Mouse (Mus musculus) myocyte (in vitro differentiated cells): Measurements from ENCODE around the gene Sema4a.
A peak's percentile ranks its signal among the peaks of the same experiment; 100 is the strongest.

Experiments used
- CEBPB ChIP-seq: IDR thresholded peaks from 2 replicates; pipeline ENCODE4 v1.6.1; 2011; ENCODE audit warnings: mild to moderate bottlenecking, moderate library complexity; ENCODE audit not compliant: poor library complexity, insufficient read depth, severe bottlenecking
- E2F4 ChIP-seq: IDR thresholded peaks from one replicate; pipeline ENCODE4 v1.6.1; 2011; ENCODE audit warnings: mild to moderate bottlenecking, control low read depth, moderate library complexity; ENCODE audit not compliant: insufficient read depth
- MAX ChIP-seq: IDR thresholded peaks from one replicate; pipeline ENCODE4 v1.6.1; 2011; ENCODE audit warnings: low read depth, mild to moderate bottlenecking, control low read depth
- MYOG ChIP-seq, 3 experiments: IDR thresholded peaks; one replicate each; pipeline ENCODE4 v1.6.1; 2011; ENCODE audit warnings: control low read depth in 2 of 3, low read depth in 2 of 3, mild to moderate bottlenecking in 2 of 3; ENCODE audit not compliant: insufficient read length in 2 of 3, control insufficient read depth in 1 of 3, insufficient read depth in 1 of 3
- POLR2A ChIP-seq: IDR thresholded peaks from one replicate; pipeline ENCODE4 v1.6.1; 2011; ENCODE audit warnings: low read depth, mild to moderate bottlenecking, control low read depth, moderate library complexity; ENCODE audit not compliant: insufficient read length
- POLR2AphosphoS2 ChIP-seq: IDR thresholded peaks from one replicate; pipeline ENCODE4 v1.6.1; 2011; ENCODE audit warnings: low read depth, control low read depth; ENCODE audit not compliant: insufficient read length
- REST ChIP-seq: IDR thresholded peaks from one replicate; pipeline ENCODE4 v1.6.1; 2011; ENCODE audit warnings: mild to moderate bottlenecking, control low read depth, moderate library complexity; ENCODE audit not compliant: insufficient read depth, insufficient read length
- SRF ChIP-seq: IDR thresholded peaks from one replicate; pipeline ENCODE4 v1.6.1; 2011; ENCODE audit warnings: low read depth; ENCODE audit not compliant: control insufficient read depth, insufficient read length
- TCF12 ChIP-seq: IDR thresholded peaks from one replicate; pipeline ENCODE4 v1.6.1; 2011; ENCODE audit warnings: mild to moderate bottlenecking, control low read depth; ENCODE audit not compliant: poor library complexity, insufficient read depth, severe bottlenecking
- USF1 ChIP-seq: IDR thresholded peaks from one replicate; pipeline ENCODE4 v1.6.1; 2011; ENCODE audit warnings: low read depth, mild to moderate bottlenecking, control low read depth, moderate library complexity

GRCm38 (mm10) chr3:88479828-88480227 is 18.8 kb upstream of the Sema4a start:
- TF ChIP-seq CEBPB (no peak), POLR2AphosphoS2 (peak; percentile 84), TCF12 (no peak), POLR2A (no peak), USF1 (no peak), MAX (no peak), E2F4 (no peak), SRF (no peak), REST (no peak), MYOG (IDR thresholded peaks at IDR 0.05; ENCODE audit: control insufficient read depth in 1 of 3, insufficient read depth in 1 of 3, insufficient read length in 2 of 3, low read depth in 2 of 3) (no peak)
